Mouse (Mus musculus) mature B cell (primary cell): ENCODE measurements around the gene Cnot6.

Source experiments
- in situ Hi-C: fragments of 300-500 bp; cut with MboI; formaldehyde crosslinking; loops from 2 replicates; pipeline ENCODE4 v1.14.3; 2019

The Cnot6 gene

GRCm38 (mm10) chr11:49654651-49655050 is 57.9 kb downstream of the Cnot6 start:
- in situ Hi-C loops = no loop called here

- in situ Hi-C loops = no loop called here
Observed at GRCm38 (mm10) chr11:49653079-49653408, 59.5 kb downstream of the Cnot6 start.

- in situ Hi-C loops = no loop called here
Observed at GRCm38 (mm10) chr11:49652401-49653078, 60.0 kb downstream of the Cnot6 start.

- in situ Hi-C loops = no loop called here
Observed at GRCm38 (mm10) chr11:49651762-49652322, 60.7 kb downstream of the Cnot6 start.

- in situ Hi-C loops = no loop called here
Observed at GRCm38 (mm10) chr11:49650994-49651761, 61.3 kb downstream of the Cnot6 start.

GRCm38 (mm10) chr11:49650113-49650993 is 62.2 kb downstream of the Cnot6 start:
- in situ Hi-C loops = no loop called here

GRCm38 (mm10) chr11:49645677-49646076 is 66.8 kb downstream of the Cnot6 start:
- in situ Hi-C loops = no loop called here

- in situ Hi-C loops = no loop called here
Observed at GRCm38 (mm10) chr11:49636449-49636848, 76.1 kb downstream of the Cnot6 start.

- in situ Hi-C loops = no loop called here
Observed at GRCm38 (mm10) chr11:49635671-49636070, 76.9 kb downstream of the Cnot6 start.

GRCm38 (mm10) chr11:49634101-49634500 is 78.4 kb downstream of the Cnot6 start:
- in situ Hi-C loops = no loop called here

- in situ Hi-C loops = no loop called here
Observed at GRCm38 (mm10) chr11:49632256-49632655, 80.3 kb downstream of the Cnot6 start.

GRCm38 (mm10) chr11:49631154-49631553 is 81.4 kb downstream of the Cnot6 start:
- in situ Hi-C loops = no loop called here

- in situ Hi-C loops = no loop called here
Observed at GRCm38 (mm10) chr11:49626748-49627147, 85.8 kb downstream of the Cnot6 start.

- in situ Hi-C loops = no loop called here
Observed at GRCm38 (mm10) chr11:49625863-49626262, 86.7 kb downstream of the Cnot6 start.

GRCm38 (mm10) chr11:49624156-49624555 is 88.4 kb downstream of the Cnot6 start:
- in situ Hi-C loops = no loop called here

- in situ Hi-C loops = no loop called here
Observed at GRCm38 (mm10) chr11:49621953-49622352, 90.6 kb downstream of the Cnot6 start.
